Mouse (Mus musculus): ENCODE results near the gene Fads2.

GRCm38 (mm10) chr19:10096371-10096876 lies 5.1 kb downstream of the Fads2 start:
- no peak for TF ChIP-seq POLR2A (IDR thresholded peaks at IDR 0.05; ENCODE audit: control insufficient read depth, extremely low read depth, insufficient read depth, low read length, poor library complexity)
- TF ChIP-seq CTCF (IDR thresholded peaks at IDR 0.05; ENCODE audit: borderline replicate concordance, control insufficient read depth, extremely low read depth, insufficient read depth, low read length, poor library complexity) = no peak
